Mouse (Mus musculus): ENCODE measurements around the gene Ptgis.

Ptgis gene

GRCm38 (mm10) chr2:167147708-167148107 is 92.7 kb downstream of the Ptgis start:
- DNase-seq (ENCODE audit: low read depth, low spot score): peak; percentile 25
- H3K36me3 ChIP-seq (ENCODE audit: control insufficient read depth, insufficient read depth, low read length, poor library complexity, severe bottlenecking): no peaks in the 10 kb centered on the region
- no peaks in the 10 kb centered on the region for H3K27me3 ChIP-seq (ENCODE audit: control insufficient read depth, insufficient read depth, low read length, poor library complexity, severe bottlenecking)

DNA sequence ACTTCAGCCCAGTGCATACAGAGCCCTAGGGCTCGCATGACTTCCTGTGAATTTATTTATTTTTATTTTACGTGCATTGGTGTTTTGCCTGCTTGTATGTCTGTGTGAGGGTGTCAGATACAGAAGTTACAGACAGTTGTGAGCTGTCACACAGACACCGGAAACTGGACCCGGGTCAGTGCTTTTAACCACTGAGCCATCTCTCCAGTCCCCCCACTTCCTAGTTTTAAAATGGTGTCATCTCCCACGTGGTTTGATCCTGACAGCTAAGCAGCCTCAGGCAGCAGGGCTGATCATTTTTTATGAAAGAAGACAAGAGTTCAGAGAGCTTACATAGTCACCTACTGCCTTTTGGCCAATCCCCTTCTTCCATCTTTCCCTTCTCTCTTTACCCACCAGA is 94.5 kb downstream of the Ptgis start:
- no peaks in the 10 kb centered on the region for H3K27me3 ChIP-seq (ENCODE audit: control insufficient read depth, insufficient read depth, low read length, poor library complexity, severe bottlenecking)
- peak; percentile 86 for DNase-seq (ENCODE audit: low read depth, low spot score)
- H3K36me3 ChIP-seq (ENCODE audit: control insufficient read depth, insufficient read depth, low read length, poor library complexity, severe bottlenecking): no peaks in the 10 kb centered on the region

DNA sequence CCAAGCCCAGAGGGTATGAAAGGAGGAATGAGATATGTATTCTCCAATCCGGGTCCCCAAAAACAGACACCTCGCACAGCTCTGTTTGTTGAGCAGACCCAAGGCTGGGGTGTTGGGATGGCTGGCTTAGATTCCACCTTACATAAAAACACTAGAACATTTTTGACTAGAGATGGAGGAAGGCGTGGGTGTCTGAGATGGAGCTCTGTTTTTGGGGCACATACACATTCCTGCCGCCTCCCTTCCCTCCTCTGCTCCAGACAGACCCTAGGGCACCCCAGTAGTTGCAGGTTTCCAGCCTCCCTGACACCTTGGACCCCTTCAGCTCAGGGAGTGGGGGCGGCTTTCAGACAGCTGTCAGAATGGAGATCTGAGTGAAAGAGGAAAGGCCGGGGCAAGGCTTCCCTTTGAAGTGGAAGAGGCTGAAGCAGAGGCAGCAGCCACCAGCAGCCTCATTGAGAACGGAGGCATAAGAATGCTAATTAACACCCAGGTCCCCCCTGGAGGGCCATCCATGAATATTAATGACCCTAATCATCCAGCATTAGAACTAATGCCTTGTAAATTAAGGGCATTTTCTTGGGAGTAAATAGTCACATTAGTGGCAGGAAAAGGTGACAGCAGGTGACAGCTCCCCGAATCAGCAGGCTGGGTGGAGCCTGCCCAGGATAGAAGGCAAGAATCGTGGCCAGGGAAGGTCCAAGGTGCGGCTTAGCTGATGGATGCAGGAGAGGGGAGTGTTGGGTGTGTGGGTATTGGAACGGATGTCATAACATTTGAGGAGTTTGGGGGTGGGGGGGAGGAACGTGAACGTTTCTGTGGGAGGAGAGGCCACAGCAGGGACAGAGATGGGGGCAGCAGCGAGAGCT is 95.7 kb downstream of the Ptgis start:
- Histone ChIP-seq H3K36me3 (ENCODE audit: control insufficient read depth, insufficient read depth, low read length, poor library complexity, severe bottlenecking) (no peaks in the 10 kb centered on the region), H3K27me3 (ENCODE audit: control insufficient read depth, insufficient read depth, low read length, poor library complexity, severe bottlenecking) (no peaks in the 10 kb centered on the region)
- DNase-seq (ENCODE audit: low read depth, low spot score): no peak

DNA sequence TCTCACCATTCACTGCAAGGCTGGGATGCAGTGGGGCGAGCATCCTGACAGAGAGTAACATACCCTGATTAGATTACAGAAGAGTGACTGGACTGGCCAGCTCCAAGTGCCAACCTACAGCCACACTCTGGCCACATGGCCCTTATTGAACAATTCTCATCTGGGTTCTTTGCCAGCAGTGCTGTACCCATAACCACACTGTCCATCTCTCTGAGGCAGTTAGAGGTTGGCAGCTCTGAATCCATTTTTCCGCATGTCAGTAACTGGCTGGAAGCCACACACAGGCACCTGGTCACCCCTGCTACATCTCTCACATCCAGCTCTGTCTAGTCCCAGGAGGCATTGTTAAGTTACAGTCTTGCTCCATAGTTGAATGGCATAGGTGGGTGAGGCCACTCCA is 96.5 kb downstream of the Ptgis start:
- Histone ChIP-seq H3K27me3 (ENCODE audit: control insufficient read depth, insufficient read depth, low read length, poor library complexity, severe bottlenecking) (no peaks in the 10 kb centered on the region), H3K36me3 (ENCODE audit: control insufficient read depth, insufficient read depth, low read length, poor library complexity, severe bottlenecking) (no peaks in the 10 kb centered on the region)
- DNase-seq (ENCODE audit: low read depth, low spot score): no peak

- Histone ChIP-seq H3K27me3 (ENCODE audit: control insufficient read depth, insufficient read depth, low read length, poor library complexity, severe bottlenecking) (no peaks in the 10 kb centered on the region), H3K36me3 (ENCODE audit: control insufficient read depth, insufficient read depth, low read length, poor library complexity, severe bottlenecking) (no peaks in the 10 kb centered on the region)
- no peak for DNase-seq (ENCODE audit: low read depth, low spot score)
Measured at GRCm38 (mm10) chr2:167142282-167142681, 98.1 kb downstream of the Ptgis start.

DNA sequence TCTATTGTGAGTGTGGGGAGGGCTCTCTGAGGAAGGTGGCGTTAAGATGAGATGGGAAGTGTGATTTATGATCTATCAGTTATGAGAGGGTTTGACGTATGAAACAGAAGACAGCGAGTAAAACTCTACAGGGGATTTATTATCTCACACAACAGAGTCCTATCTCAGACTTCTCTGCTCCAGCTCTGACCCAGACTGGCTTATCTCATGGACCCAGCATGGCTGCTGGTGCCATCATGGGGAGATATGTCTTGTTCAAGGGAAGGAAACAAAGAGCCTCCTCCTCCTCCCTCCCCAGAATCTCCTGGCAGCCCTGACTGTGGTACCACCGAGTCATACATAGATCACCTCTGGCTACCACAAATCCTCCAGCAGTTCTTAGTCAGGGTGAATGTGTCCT is 98.6 kb downstream of the Ptgis start:
- DNase-seq (ENCODE audit: low read depth, low spot score): no peak
- Histone ChIP-seq H3K36me3 (ENCODE audit: control insufficient read depth, insufficient read depth, low read length, poor library complexity, severe bottlenecking) (no peaks in the 10 kb centered on the region), H3K27me3 (ENCODE audit: control insufficient read depth, insufficient read depth, low read length, poor library complexity, severe bottlenecking) (no peaks in the 10 kb centered on the region)
